Mouse (Mus musculus) E14TG2a.4 (cell line): ENCODE data around the gene Gal3st3.

ENCODE experiments used
- H3K27me3 ChIP-seq: 2 replicates; pipeline ENCODE4 v1.6.1; 2014; ENCODE audit warnings: low read length, control low read depth; ENCODE audit not compliant: insufficient read depth
- H3K36me3 ChIP-seq: 2 replicates; pipeline ENCODE4 v1.6.1; 2014; ENCODE audit warnings: low read length, control low read depth; ENCODE audit not compliant: insufficient read depth
- H3K4me1 ChIP-seq: replicated peaks from 2 replicates; pipeline ENCODE4 v1.6.1; 2014; ENCODE audit warnings: low read depth, low read length, control low read depth
- H3K4me3 ChIP-seq: replicated peaks from 2 replicates; pipeline ENCODE4 v1.5.1; 2014; ENCODE audit warnings: mild to moderate bottlenecking, low read length
- H3K9me3 ChIP-seq: 2 replicates; pipeline ENCODE4 v1.6.1; 2014; ENCODE audit warnings: low read length, control low read depth
- CTCF ChIP-seq: conservative IDR thresholded peaks from 2 replicates; pipeline ENCODE4 v1.5.1; 2014; ENCODE audit warnings: low read length
- NANOG ChIP-seq: IDR thresholded peaks from 2 replicates; pipeline ENCODE4 v1.6.1; 2014; ENCODE audit warnings: borderline replicate concordance, low read length, mixed read lengths
- POU5F1 ChIP-seq: IDR thresholded peaks from 2 replicates; pipeline ENCODE4 v1.6.1; 2014; ENCODE audit warnings: low read length, borderline replicate concordance

Gal3st3 gene

GRCm38 (mm10) chr19:5272801-5273733 is 25.1 kb upstream of the Gal3st3 start, which contains the start of gene Pacs1:
Gene Pacs1, minus strand, starts transcription at chr19:5273119.
- H3K27me3 ChIP-seq: 0 out of 2 replicates have a peak, but pooled peaks cover 4% of the 10 kb centered on the region
- no peaks in the 10 kb centered on the region for H3K9me3 ChIP-seq
- TF ChIP-seq POU5F1 (no peak), CTCF (no peak), NANOG (no peak)
- H3K36me3 ChIP-seq: peaks cover 43% of the 10 kb centered on the region
- peak within 1 kb of the TSS; percentile 93 for H3K4me3 ChIP-seq
- H3K4me1 ChIP-seq: peaks cover 63% of the 10 kb centered on the region

- H3K36me3 ChIP-seq: peaks cover 51% of the 10 kb centered on the region
- 0 out of 2 replicates have a peak, but pooled peaks cover 4% of the 10 kb centered on the region for H3K27me3 ChIP-seq
- H3K4me1 ChIP-seq: peaks cover 63% of the 10 kb centered on the region
- H3K9me3 ChIP-seq: no peaks in the 10 kb centered on the region
- TF ChIP-seq NANOG (no peak), CTCF (no peak), POU5F1 (no peak)
- H3K4me3 ChIP-seq: peak overlapping the region; percentile 93; the same call in 1 of the 2 replicates
Observed at GRCm38 (mm10) chr19:5273916-5274315, 24.2 kb upstream of the Gal3st3 start.

- no peak overlapping the region for H3K4me3 ChIP-seq
- H3K9me3 ChIP-seq: no peaks in the 10 kb centered on the region
- peaks cover 62% of the 10 kb centered on the region for H3K4me1 ChIP-seq
- peaks cover 59% of the 10 kb centered on the region for H3K36me3 ChIP-seq
- H3K27me3 ChIP-seq: 0 out of 2 replicates have a peak, but pooled peaks cover 4% of the 10 kb centered on the region
- TF ChIP-seq NANOG (no peak), CTCF (no peak), POU5F1 (no peak)
Observed at GRCm38 (mm10) chr19:5274641-5275040, 23.5 kb upstream of the Gal3st3 start.

- peaks cover 61% of the 10 kb centered on the region for H3K4me1 ChIP-seq
- H3K9me3 ChIP-seq: no peaks in the 10 kb centered on the region
- H3K36me3 ChIP-seq: peaks cover 67% of the 10 kb centered on the region
- H3K4me3 ChIP-seq: no peak overlapping the region
- 0 out of 2 replicates have a peak, but pooled peaks cover 4% of the 10 kb centered on the region for H3K27me3 ChIP-seq
- TF ChIP-seq NANOG (no peak), CTCF (no peak), POU5F1 (no peak)
Observed at GRCm38 (mm10) chr19:5275736-5276135, 22.4 kb upstream of the Gal3st3 start.

DNA sequence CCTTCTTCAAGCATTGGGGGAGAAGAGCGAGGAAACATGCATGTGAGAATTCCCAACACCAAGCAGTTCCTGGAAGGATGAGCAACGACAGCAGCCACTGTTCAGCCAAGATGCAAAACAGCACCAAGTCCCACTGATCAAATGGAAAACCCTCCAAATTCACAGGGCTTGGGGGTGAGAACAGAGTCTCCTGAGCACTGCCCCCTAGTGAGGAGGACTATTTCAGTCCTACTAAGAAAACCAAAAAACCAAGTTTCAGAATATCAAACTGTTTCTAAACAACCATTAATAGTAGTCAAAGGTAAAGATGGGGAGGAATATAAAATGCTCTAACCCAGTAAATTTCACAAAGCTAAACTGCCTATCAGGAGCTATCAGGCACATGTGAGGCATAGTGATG is 21.6 kb upstream of the Gal3st3 start:
- peak; percentile 23; the same call in 1 of the 2 replicates for TF ChIP-seq CTCF
- TF ChIP-seq NANOG: no peak
- Histone ChIP-seq H3K27me3 (0 out of 2 replicates have a peak, but pooled peaks cover 4% of the 10 kb centered on the region), H3K36me3 (peaks cover 75% of the 10 kb centered on the region), H3K4me3 (no peak overlapping the region), H3K9me3 (no peaks in the 10 kb centered on the region), H3K4me1 (peaks cover 58% of the 10 kb centered on the region)

GRCm38 (mm10) chr19:5277140-5277539 is 21.0 kb upstream of the Gal3st3 start:
- TF ChIP-seq POU5F1: no peak
- TF ChIP-seq CTCF: peak; percentile 27
- Histone ChIP-seq H3K36me3 (peaks cover 81% of the 10 kb centered on the region), H3K4me1 (peaks cover 52% of the 10 kb centered on the region), H3K27me3 (0 out of 2 replicates have a peak, but pooled peaks cover under 1% of the 10 kb centered on the region), H3K4me3 (no peak overlapping the region), H3K9me3 (no peaks in the 10 kb centered on the region)

GRCm38 (mm10) chr19:5278381-5278780 is 19.8 kb upstream of the Gal3st3 start:
- TF ChIP-seq NANOG (no peak), POU5F1 (no peak), CTCF (no peak)
- peaks cover 51% of the 10 kb centered on the region for H3K4me1 ChIP-seq
- no peak overlapping the region for H3K4me3 ChIP-seq
- H3K9me3 ChIP-seq: no peaks in the 10 kb centered on the region
- H3K36me3 ChIP-seq: peaks cover 94% of the 10 kb centered on the region
- no peaks in the 10 kb centered on the region for H3K27me3 ChIP-seq

GRCm38 (mm10) chr19:5294972-5295735 is 3.0 kb upstream of the Gal3st3 start, which contains the start of gene Sf3b2:
Gene Sf3b2, minus strand, starts transcription at chr19:5295455.
- Histone ChIP-seq H3K27me3 (peaks cover 13% of the 10 kb centered on the region; the same call in 1 of the 2 replicates), H3K4me1 (peaks cover 61% of the 10 kb centered on the region), H3K4me3 (peak within 1 kb of the TSS; percentile 97), H3K36me3 (peaks cover 41% of the 10 kb centered on the region), H3K9me3 (no peaks in the 10 kb centered on the region)
- TF ChIP-seq CTCF (peak; percentile 65), POU5F1 (no peak)
